Mouse (Mus musculus) cortical plate, adult 2 months (tissue): ENCODE measurements around the gene Pafah1b1.

Source experiments
- CTCF ChIP-seq: fragments of 200-500 bp; IDR thresholded peaks from 2 replicates; pipeline ENCODE4 v1.5.1; 2011; ENCODE audit warnings: mild to moderate bottlenecking, control low read depth, low read length; ENCODE audit not compliant: insufficient read depth; ENCODE audit errors: extremely low read depth
- POLR2A ChIP-seq: fragments of 200-500 bp; IDR thresholded peaks from 2 replicates; pipeline ENCODE4 v1.6.1; 2011; ENCODE audit warnings: mild to moderate bottlenecking, low read length, control low read depth; ENCODE audit not compliant: insufficient read depth; ENCODE audit errors: extremely low read depth

DNA sequence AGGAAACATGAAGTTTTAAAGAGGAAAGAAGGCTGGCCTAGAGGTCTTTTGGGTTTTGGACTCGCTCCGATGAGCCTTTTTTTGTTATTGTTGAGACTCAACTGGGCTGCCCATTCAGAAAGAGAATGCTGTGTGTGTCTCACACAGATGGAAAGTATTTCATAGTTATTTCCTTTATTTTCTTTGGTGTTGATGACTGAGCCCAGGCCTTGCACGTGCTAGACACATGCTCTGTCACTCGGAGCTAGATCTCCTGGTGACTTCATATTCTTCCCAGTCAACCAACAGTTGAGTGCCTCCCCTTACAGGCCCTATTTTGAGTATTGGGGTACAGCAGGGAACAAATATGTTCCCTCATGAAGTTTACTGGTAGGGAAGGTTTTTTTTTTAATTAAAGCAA, 47.2 kb upstream of the Pafah1b1 start:
- TF ChIP-seq CTCF = no peak
- TF ChIP-seq POLR2A = no peak
